Mouse (Mus musculus) heart, postnatal 14 days (tissue): ENCODE measurements around the gene Pak1. TPM values are rescaled to one million over a fixed set of nuclear protein-coding genes. Genes with fewer than 3 reads are reported as not detected.
A peak's percentile ranks its signal among the peaks of the same experiment; 100 is the strongest.

ENCODE experiments used
- DNase-seq, 2 experiments: peaks; one replicate each; pipeline ENCODE4 v3.0.0; 2021 to 2022
- intact Hi-C: fragments of 180-260 bp; cut with DNase I; formaldehyde crosslinking; loops from one replicate; pipeline ENCODE4 v1.15.1; 2025
- long read RNA-seq, 2 experiments: library from polyadenylated mRNA; stranded (forward); transcript quantifications; one replicate each; pipeline ENCODE4 v2.0.0; 2021
- total RNA-seq, 2 experiments: library from RNA; stranded (reverse); gene quantifications; 2 replicates each; pipeline ENCODE4 v1.2.3; 2021

Gene Pak1
- total RNA-seq: 1 to 10 TPM; 1.5 to 2.0 TPM
- long read RNA-seq, experiment 1, partial matches to known transcripts: 0 of 2 reads
- long read RNA-seq, experiment 1, other reads (novel, unspliced or antisense): 0 of 2 reads
- long read RNA-seq, experiment 2, partial matches to known transcripts: 0 of 1 reads
- long read RNA-seq, experiment 2, other reads (novel, unspliced or antisense): 0 of 1 reads

- peak; percentile 40 to 49 for DNase-seq
- intact Hi-C loops: no loop called here
Measured at GRCm38 (mm10) chr7:97788190-97788668, at the start of gene Pak1. TSS of gene Pak1 (plus strand) at chr7:97788541.

GRCm38 (mm10) chr7:97740948-97741347 is 47.4 kb upstream of the Pak1 start:
- no peak for DNase-seq
- intact Hi-C loops: loop anchor here (10.0 kb wide), 1 partner anchor 344 kb away; no protein-coding TSS in a partner anchor

GRCm38 (mm10) chr7:97741756-97742291 is 46.5 kb upstream of the Pak1 start:
- intact Hi-C loops: loop anchor here (10.0 kb wide), 1 partner anchor 343 kb away; no protein-coding TSS in a partner anchor
- DNase-seq: no peak

GRCm38 (mm10) chr7:97745299-97745698 is 43.0 kb upstream of the Pak1 start:
- peak; percentile 62 to 71 for DNase-seq
- intact Hi-C loops: loop anchor here (1.0 to 10.0 kb wide), 3 partner anchors 102 to 340 kb away; no protein-coding TSS in a partner anchor

GRCm38 (mm10) chr7:97747176-97747707 is 41.1 kb upstream of the Pak1 start:
- intact Hi-C loops: loop anchor here (2.0 to 10.0 kb wide), 3 partner anchors 100 to 372 kb away; partner anchors contain the start of gene Myo7a
- no peak for DNase-seq

- peak; percentile 87 to 89 for DNase-seq
- intact Hi-C loops: loop anchor here (2.0 to 10.0 kb wide), 3 partner anchors 99 to 371 kb away; partner anchors contain the start of gene Myo7a
Measured at GRCm38 (mm10) chr7:97747787-97748497, 40.4 kb upstream of the Pak1 start.

- intact Hi-C loops: loop anchor here (5.0 to 10.0 kb wide), 2 partner anchors 99 to 336 kb away; no protein-coding TSS in a partner anchor
- peak; percentile 29 to 34 for DNase-seq
Measured at GRCm38 (mm10) chr7:97748527-97749206, 39.7 kb upstream of the Pak1 start.

- intact Hi-C loops: loop anchor here (5.0 to 10.0 kb wide), 2 partner anchors 98 to 335 kb away; no protein-coding TSS in a partner anchor
- DNase-seq: peak in 1 of 2 experiments; percentile 17
Measured at GRCm38 (mm10) chr7:97749207-97750190, 38.8 kb upstream of the Pak1 start.

- intact Hi-C loops: no loop called here
- DNase-seq: no peak
Measured at GRCm38 (mm10) chr7:97756967-97757881, 31.1 kb upstream of the Pak1 start.

GRCm38 (mm10) chr7:97764591-97764990 is 23.8 kb upstream of the Pak1 start:
- DNase-seq: no peak
- intact Hi-C loops: no loop called here

GRCm38 (mm10) chr7:97765181-97765962 is 23.0 kb upstream of the Pak1 start:
- no peak for DNase-seq

GRCm38 (mm10) chr7:97765963-97766347 is 22.4 kb upstream of the Pak1 start:
- no peak for DNase-seq
- intact Hi-C loops: no loop called here

More at GRCm38 (mm10) chr7:97765181-97765962, 23.0 kb upstream of the Pak1 start:
- intact Hi-C loops: no loop called here

GRCm38 (mm10) chr7:97766406-97767166 is 21.8 kb upstream of the Pak1 start:
- intact Hi-C loops: no loop called here

GRCm38 (mm10) chr7:97767841-97768240 is 20.5 kb upstream of the Pak1 start:
- intact Hi-C loops: no loop called here
- no peak for DNase-seq

More at GRCm38 (mm10) chr7:97766406-97767166, 21.8 kb upstream of the Pak1 start:
- DNase-seq: no peak

GRCm38 (mm10) chr7:97769020-97769419 is 19.3 kb upstream of the Pak1 start:
- intact Hi-C loops: no loop called here
- no peak for DNase-seq

- intact Hi-C loops: no loop called here
- no peak for DNase-seq
Measured at GRCm38 (mm10) chr7:97770841-97771620, 17.3 kb upstream of the Pak1 start.
